Mouse (Mus musculus) E14TG2a.4 (cell line): Measurements from ENCODE around the gene 9130213A22Rik.

Experiments used
- CTCF ChIP-seq: conservative IDR thresholded peaks from 2 replicates; pipeline ENCODE4 v1.5.1; 2014; ENCODE audit warnings: low read length
- NANOG ChIP-seq: IDR thresholded peaks from 2 replicates; pipeline ENCODE4 v1.6.1; 2014; ENCODE audit warnings: borderline replicate concordance, low read length, mixed read lengths

DNA sequence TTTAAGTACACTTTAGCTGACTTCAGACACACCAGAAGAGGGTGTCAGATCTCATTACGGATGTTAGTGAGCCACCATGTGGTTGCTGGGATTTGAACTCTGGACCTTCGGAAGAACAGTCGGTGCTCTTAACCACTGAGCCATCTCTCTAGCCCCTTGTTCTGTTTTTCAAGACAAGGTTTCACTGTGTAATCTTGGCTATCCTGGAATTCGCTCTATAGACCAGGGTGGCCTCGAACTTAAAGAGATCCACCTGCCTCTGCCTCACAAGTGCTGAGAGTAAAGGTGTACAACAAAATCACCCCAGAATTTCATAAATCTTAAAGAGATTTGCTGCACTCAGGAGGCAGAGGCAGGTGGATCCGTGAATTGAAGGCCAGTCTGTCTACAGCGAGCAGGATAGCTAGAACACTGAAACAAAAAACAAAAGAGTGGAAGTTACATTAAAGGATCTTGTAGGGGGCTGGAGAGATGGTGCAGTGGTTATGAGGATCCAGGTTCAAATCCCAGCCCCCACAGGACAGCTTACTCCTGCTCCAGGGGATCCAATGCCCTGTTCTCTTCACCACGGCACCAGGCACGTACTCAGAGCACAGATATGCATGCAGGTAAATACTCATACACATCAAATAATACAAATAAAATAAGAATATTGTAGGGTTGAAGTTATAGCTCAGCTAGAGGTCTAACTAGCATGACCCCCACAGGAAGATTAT is 46.5 kb downstream of the 9130213A22Rik start:
- TF ChIP-seq CTCF (no peak), NANOG (no peak)
